Mouse (Mus musculus) bone marrow, adult 2 months (tissue): ENCODE results near the gene Pafah1b1.

Source experiments
- CTCF ChIP-seq: fragments of 200-500 bp; IDR thresholded peaks from 2 replicates; pipeline ENCODE4 v1.5.1; 2011; ENCODE audit warnings: low read length, control low read depth; ENCODE audit not compliant: control insufficient read depth, insufficient read depth
- POLR2A ChIP-seq: fragments of 200-500 bp; IDR thresholded peaks from 2 replicates; pipeline ENCODE4 v1.6.1; 2011; ENCODE audit warnings: low read depth, mild to moderate bottlenecking, control low read depth, low read length, borderline replicate concordance; ENCODE audit not compliant: control insufficient read depth

DNA sequence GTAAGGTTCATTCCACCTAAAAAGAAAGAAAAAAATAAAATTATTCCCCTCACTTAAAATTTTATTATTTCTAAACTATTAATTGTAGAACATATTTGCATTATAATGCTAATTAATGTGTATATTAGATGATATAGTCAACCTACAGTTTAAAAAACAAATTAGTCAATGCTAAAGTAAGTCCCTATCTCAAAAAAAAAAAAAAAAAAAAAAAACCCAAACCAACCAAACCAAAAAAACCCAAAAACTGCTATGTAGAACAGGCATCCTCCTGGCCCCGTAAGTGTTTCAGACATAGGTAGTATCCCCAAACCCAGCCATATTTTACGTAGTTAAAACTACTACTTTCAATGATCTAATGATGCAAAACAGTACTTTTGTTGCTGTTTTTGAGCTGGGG, 25.0 kb downstream of the Pafah1b1 start:
- no peak for TF ChIP-seq CTCF
- TF ChIP-seq POLR2A = no peak
